Mouse (Mus musculus) monocyte, adult 5-6 weeks (primary cell): Measurements from ENCODE around the gene Tmtc2. TPM values are rescaled to one million over a fixed set of nuclear protein-coding genes. Genes with fewer than 3 reads are reported as not detected.

Experiments
- ATAC-seq: fragments of 153-309, 156-312 bp; replicated peaks from 2 replicates; pipeline ENCODE4 v1.8.0; 2017; ENCODE audit warnings: mild to moderate bottlenecking; ENCODE audit not compliant: low TSS enrichment, insufficient number of reproducible peaks, severe bottlenecking, poor library complexity, low FRiP score
- total RNA-seq: library from RNA; stranded (forward); fragments of 200-1000, 200-491, 200-594 nt; gene quantifications from 3 replicates; pipeline ENCODE4 v1.2.3, GENCODE M21; 2017

The Tmtc2 gene
- total RNA-seq, 1 experiment from 2014 or later: not detected

DNA sequence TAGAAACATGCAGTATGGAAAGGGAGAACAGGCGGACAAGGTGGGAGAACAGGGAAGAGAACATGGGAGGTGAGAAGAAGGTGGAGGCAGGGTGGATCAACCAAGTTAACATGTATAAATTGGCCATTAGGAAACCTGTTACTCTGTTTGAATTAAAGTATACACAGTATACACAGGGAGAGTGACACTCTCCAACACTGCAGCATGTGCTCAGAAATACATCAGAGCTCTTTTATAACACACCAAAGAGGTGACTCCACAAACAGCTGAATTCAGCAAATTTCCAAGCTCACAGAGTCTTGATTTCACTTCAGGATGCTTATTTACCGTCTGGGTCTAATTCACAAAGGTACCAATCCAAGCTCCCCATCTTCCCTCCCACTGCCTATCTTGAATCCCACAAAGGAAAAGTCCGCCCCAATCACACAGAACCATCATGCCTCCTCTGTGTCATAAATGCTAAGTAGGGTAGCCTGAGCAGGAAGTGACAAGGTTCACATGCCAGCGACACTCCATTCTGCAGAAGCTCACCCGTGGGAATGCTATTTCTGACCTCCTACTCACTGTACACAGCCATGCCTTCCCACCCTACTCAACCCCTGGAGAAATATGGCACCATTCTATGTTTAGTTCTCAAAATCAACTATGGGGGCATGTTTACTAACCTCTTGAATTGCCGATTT lies 17.2 kb downstream of the Tmtc2 start:
- ATAC-seq: no peak

DNA sequence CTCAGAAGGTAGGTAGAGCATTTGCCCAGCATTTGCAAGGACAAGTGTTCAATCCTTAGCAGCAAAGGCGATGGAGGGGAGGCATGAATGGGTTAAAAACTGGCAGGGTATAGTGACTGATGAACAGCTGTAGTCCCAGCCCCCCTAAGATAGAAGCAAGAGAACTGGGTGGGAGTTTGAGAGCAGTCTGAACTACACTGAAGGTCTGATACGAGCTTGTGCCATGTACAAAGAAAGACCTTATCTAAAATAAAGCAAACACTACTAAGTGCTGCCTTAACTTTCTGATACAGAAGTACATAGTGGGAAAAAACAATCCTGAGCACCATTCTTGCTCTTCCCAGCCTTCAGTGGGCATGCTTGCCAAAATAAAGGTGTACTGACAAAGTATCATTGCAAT lies 20.1 kb downstream of the Tmtc2 start:
- ATAC-seq: no peak

DNA sequence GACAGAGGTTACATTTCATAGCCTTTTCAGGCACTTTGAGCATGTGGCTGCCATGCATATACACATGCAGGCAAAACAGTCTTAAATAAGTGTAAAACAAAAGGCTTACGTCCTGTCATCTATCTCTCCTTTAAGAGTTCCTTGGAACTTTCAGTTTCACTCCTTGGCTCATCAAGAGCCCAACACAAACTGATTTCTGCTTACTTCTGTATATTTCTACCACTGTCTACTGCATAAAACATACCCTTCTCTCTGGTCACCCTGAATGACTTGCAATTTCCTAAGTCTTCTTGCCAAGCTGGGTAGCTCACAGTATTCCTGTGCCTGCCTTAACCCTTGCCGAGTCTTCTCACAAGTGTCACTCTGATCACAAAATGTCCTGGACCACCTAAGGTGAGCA lies 26.2 kb downstream of the Tmtc2 start:
- ATAC-seq: no peak

GRCm38 (mm10) chr10:105544004-105545003 lies 29.9 kb downstream of the Tmtc2 start:
- no peak for ATAC-seq

- no peak for ATAC-seq
These were observed 32.2 kb downstream of the Tmtc2 start for GRCm38 (mm10) chr10:105542081-105542480.

- ATAC-seq: no peak
These were observed 34.6 kb downstream of the Tmtc2 start for GRCm38 (mm10) chr10:105539697-105540096.

GRCm38 (mm10) chr10:105536910-105537309 lies 37.3 kb downstream of the Tmtc2 start:
- no peak for ATAC-seq

DNA sequence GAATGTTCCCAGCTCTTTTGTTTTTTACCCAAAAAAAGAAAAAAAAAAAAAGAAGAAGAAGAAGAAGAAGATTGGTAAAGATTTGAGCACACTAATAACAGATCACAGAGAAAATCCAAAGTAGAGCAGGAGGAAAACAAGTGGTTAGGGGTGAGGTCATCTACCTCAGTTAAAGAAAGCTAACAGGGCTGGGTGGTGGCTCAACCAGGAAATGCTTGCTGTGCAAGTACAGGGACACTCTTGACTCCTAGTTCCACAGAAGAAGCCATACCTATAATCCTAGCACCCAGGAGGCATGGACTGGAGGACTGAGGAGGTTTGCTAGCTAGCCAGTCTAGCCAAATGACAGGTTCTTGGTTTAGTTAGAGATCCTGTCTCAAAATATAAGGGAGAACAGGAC lies 38.4 kb downstream of the Tmtc2 start:
- ATAC-seq: no peak

DNA sequence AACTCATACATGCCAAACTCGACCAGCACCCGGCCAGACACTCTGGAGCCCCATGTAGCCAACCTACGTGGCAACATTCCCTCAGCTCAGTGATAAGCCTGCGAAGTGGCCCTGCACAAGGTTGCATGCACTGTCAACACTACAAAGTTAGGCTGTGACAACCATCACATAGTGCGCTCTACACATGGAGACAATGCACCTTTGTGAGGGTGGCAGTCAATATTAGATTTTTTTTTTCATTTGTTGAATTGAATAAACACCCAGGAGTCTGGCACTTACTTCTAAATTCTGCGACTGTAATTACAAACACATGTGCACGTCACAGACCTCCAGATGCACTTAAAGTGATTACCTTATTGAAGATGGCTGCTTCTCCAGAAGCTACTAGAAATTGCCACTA lies 41.5 kb downstream of the Tmtc2 start:
- no peak for ATAC-seq

- ATAC-seq: no peak
These were observed 42.2 kb downstream of the Tmtc2 start for GRCm38 (mm10) chr10:105532019-105532525.

DNA sequence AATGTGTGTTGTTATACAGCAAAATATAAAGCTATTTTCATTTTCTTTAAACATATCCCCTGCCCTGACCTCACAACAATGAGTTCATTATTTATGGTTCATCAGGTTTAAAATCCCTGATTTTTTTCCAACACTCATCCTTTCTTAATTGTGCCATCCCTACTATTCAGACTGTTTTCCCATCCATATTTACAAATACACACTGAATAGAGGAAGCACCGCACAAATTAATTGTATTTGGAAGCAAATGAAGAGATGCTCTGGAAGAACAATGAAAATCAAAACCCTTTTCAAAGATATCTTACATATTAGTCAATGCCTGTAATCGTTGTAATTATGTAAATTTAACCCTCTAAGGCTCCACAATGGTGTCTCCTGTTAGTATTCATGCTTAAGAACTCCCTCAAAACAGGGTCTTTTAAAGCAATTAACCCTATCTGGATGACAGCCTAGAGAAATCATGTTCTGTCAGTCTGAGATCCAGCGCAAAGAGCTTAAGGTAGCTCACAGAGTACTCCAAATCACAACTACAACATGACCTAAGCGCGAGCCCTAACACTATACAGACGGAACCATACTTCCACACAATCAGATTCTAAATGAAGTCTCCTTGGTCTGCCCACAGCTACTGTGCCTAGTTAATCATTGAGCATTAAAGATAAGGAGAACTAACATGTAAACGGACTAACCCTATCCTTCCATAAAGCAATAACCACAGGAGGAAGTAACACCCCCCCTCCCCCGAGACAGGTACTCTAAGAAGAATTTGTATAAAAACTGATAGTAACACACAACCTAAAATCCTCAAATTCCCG lies 43.0 kb downstream of the Tmtc2 start:
- ATAC-seq: no peak

GRCm38 (mm10) chr10:105523405-105524088 lies 50.7 kb downstream of the Tmtc2 start:
- no peak for ATAC-seq

DNA sequence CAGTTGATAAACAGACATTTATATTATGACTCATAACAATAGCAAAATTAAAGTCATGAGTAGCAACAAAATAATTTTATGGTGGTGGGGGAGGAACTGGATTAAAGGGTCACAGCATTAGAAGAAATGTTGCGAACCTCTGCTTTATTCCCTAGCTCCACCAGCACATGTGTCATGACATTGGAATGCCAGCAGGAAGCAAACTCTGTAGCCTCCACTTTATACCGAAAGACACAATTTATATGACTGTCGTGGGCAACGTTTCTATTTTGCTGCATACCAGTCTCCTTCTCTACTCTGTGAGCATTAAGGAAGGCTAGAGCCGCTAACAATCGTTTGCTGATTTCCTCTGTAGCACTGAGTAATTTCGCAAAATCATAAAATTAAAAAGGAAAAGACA lies 51.8 kb downstream of the Tmtc2 start:
- ATAC-seq: no peak

GRCm38 (mm10) chr10:105519154-105519806 lies 55.0 kb downstream of the Tmtc2 start:
- ATAC-seq: no peak

DNA sequence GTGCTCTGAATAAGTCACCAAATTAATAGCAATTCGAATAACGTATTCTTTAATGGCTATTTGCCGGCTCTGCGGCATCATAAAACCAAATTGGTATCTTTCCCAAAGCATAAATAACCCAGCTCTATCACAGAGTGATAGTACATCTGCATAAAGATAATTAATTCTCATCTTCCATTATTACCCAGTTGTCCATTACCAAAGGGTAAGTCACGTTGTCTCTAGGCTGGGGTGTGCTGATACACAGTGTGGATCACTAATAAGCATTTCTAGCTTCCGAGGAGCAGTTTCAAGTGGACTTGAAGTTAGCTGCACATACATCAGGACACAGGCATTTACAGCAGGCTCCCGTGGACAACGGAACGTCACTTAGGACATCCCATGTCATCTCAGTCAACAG lies 56.1 kb downstream of the Tmtc2 start:
- no peak for ATAC-seq

- ATAC-seq: no peak
These were observed 60.4 kb downstream of the Tmtc2 start for GRCm38 (mm10) chr10:105513777-105514322.

- ATAC-seq: no peak
These were observed 64.4 kb downstream of the Tmtc2 start for GRCm38 (mm10) chr10:105509896-105510272.
